Mouse (Mus musculus) lung, postnatal 0 days (tissue): Measurements from ENCODE around the gene Acsf2. TPM values are rescaled to one million over a fixed set of nuclear protein-coding genes. Genes with fewer than 3 reads are reported as not detected.

Experiments
- ATAC-seq: fragments of 200-750 bp; cut with Nextera tagmentation; 2 replicates; pipeline ENCODE4 v1.8.0; 2017; ENCODE audit warnings: moderate library complexity
- DNase-seq: peaks from one replicate; pipeline ENCODE4 v3.0.0-alpha.2; 2016; ENCODE audit warnings: low spot score
- H3K27ac ChIP-seq: fragments of 300-500 bp; sonication (generic); 2 replicates; pipeline ENCODE4 v1.5.1; 2014; ENCODE audit warnings: antibody characterized with exemption, mild to moderate bottlenecking, low read length, mixed read lengths
- H3K27me3 ChIP-seq: fragments of 300-500 bp; sonication (generic); replicated peaks from 2 replicates; pipeline ENCODE4 v1.6.1; 2014; ENCODE audit warnings: low read length, mixed read lengths; ENCODE audit not compliant: insufficient read depth
- H3K36me3 ChIP-seq: fragments of 300-500 bp; sonication (generic); 2 replicates; pipeline ENCODE4 v1.6.1; 2014; ENCODE audit warnings: low read length, mixed read lengths; ENCODE audit not compliant: insufficient read depth
- H3K4me1 ChIP-seq: fragments of 300-500 bp; sonication (generic); 2 replicates; pipeline ENCODE4 v1.6.1; 2014; ENCODE audit warnings: antibody characterized with exemption, low read depth, low read length, mixed read lengths; ENCODE audit not compliant: insufficient read depth
- H3K4me2 ChIP-seq: fragments of 300-500 bp; sonication (generic); replicated peaks from 2 replicates; pipeline ENCODE4 v1.6.1; 2014; ENCODE audit warnings: low read depth, mild to moderate bottlenecking, low read length, moderate library complexity, mixed read lengths
- H3K4me3 ChIP-seq: fragments of 300-500 bp; sonication (generic); 2 replicates; pipeline ENCODE4 v1.5.1; 2014; ENCODE audit warnings: low read depth, low read length
- H3K9ac ChIP-seq: fragments of 300-500 bp; sonication (generic); replicated peaks from 2 replicates; pipeline ENCODE4 v1.6.1; 2014; ENCODE audit warnings: low read depth, mild to moderate bottlenecking
- H3K9me3 ChIP-seq: fragments of 300-500 bp; sonication (generic); 2 replicates; pipeline ENCODE4 v1.6.1; 2016; ENCODE audit warnings: low read length, mixed read lengths
- CTCF ChIP-seq: IDR thresholded peaks from 2 replicates; pipeline ENCODE4 v1.5.1; 2016; ENCODE audit warnings: antibody characterized with exemption, mild to moderate bottlenecking
- EP300 ChIP-seq: IDR thresholded peaks from 2 replicates; pipeline ENCODE4 v1.6.1; 2016; ENCODE audit warnings: antibody characterized with exemption, mild to moderate bottlenecking, control low read depth
- WGBS: fragments of 180-500 bp; shearing (Covaris S2); extraction: QIAGEN DNeasy Blood & Tissue Kit; methylation state at CpG from one replicate; pipeline ENCODE4 v1.1.7; 2014; 5-methylcytosine and 5-hydroxymethylcytosine counted together
- polyA plus RNA-seq: library from polyadenylated mRNA; unstranded; fragments of >200 nt; fragmentation: Nextera tagmentation; extraction: Ambion mirVana; gene quantifications from 2 replicates; pipeline ENCODE4 v1.2.1, GENCODE M21; 2015

Acsf2 gene
- polyA plus RNA-seq, 1 experiment from 2014 or later = 3.4 TPM

DNA sequence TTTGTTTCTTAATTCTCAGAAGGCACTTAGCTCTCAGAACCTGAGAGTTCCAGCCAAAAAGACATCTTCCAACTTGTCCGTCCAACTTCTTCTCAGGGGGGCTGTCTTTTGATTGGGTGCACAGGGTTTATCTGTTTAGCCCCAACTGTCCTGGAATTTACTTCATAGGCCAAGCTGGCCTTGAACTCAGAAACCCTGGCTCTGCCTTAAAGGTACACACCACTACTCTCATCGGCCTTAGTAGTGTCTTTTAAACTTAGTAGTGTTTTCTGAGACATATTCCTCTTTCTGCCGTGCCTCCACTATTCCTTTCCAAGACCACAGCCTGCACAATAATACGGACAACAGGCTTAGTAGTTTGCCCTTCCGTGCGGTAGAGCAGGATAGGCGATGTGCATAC lies 1.2 kb downstream of the Acsf2 start:
- Histone ChIP-seq H3K4me1 (peaks cover 3% of the 10 kb centered on the region; the same call in 1 of the 2 replicates), H3K36me3 (no peaks in the 10 kb centered on the region), H3K9me3 (no peaks in the 10 kb centered on the region), H3K27me3 (no peaks in the 10 kb centered on the region), H3K4me2 (no peak overlapping the region), H3K9ac (no peak overlapping the region), H3K27ac (no peak overlapping the region), H3K4me3 (no peak overlapping the region)
- ATAC-seq = no peak
- no peak for TF ChIP-seq EP300
- no peak for TF ChIP-seq CTCF
- WGBS = 92% methylated on average over 7 of the region's 7 CpGs
- DNase-seq = no peak

- TF ChIP-seq CTCF (peak; percentile 34), EP300 (no peak)
- no peak overlapping the region for H3K27ac ChIP-seq
- DNase-seq (no peak), ATAC-seq (no peak)
- no peaks in the 10 kb centered on the region for H3K9me3 ChIP-seq
- H3K4me2 ChIP-seq = no peak overlapping the region
- H3K4me1 ChIP-seq = peaks cover 3% of the 10 kb centered on the region; the same call in 1 of the 2 replicates
- whole genome bisulfite sequencing = 70% methylated on average over 6 of the region's 6 CpGs
- H3K4me3 ChIP-seq = no peak overlapping the region
- no peak overlapping the region for H3K9ac ChIP-seq
- H3K27me3 ChIP-seq = no peaks in the 10 kb centered on the region
- H3K36me3 ChIP-seq = no peaks in the 10 kb centered on the region
Measured at GRCm38 (mm10) chr11:94598437-94599120, 3.1 kb downstream of the Acsf2 start.

DNA sequence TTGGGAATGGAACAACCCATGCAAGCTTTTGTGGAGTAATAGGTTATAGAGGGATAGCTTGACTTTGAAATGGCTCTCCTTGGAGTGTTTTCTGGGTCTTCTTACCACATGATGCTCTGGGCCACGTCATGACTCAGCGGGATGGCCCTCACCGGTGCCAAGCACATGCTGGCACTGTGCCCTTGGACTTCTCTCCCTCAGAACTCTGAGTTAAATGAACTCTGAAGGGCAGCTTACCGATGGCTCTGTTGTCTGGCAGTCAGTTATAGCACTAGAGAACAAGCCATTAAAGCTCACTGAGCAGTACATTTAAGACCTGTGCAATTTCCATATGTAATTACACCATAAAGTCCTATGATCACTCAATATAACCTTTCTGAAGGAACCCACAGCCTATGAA lies 4.4 kb downstream of the Acsf2 start:
- Histone ChIP-seq H3K4me3 (no peak overlapping the region), H3K27ac (no peak overlapping the region), H3K36me3 (no peaks in the 10 kb centered on the region), H3K4me1 (peaks cover 3% of the 10 kb centered on the region; the same call in 1 of the 2 replicates), H3K4me2 (no peak overlapping the region), H3K9me3 (no peaks in the 10 kb centered on the region), H3K9ac (no peak overlapping the region), H3K27me3 (no peaks in the 10 kb centered on the region)
- 77% methylated on average over 4 of the region's 4 CpGs for WGBS
- no peak for DNase-seq
- TF ChIP-seq CTCF (no peak), EP300 (no peak)
- ATAC-seq = no peak

DNA sequence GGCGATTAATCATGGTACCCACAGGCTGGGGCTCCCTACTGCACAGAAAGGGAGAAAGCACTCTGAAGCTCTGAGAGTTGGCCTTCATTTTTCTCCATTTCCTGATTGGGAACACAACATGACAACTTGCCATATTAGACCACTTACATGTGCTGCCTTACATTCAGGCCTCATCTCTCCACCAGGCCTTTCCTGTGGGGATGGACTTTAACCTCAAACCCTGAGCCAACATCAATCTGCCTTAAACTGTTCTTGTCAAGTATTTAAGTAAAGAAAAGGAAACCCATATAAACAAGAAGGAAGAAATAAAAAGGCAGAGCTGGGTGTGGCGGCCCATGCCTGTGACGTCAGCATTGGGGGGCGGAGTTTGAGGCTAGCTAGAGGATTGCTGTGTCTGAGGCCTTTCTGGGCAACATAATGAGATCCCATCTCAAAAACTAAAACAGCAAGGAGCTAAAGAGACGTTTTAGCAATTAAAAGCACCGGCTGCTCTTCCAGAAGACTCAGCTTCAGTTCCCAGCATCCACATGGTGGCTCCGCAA lies 5.3 kb downstream of the Acsf2 start:
- Histone ChIP-seq H3K9ac (no peak overlapping the region), H3K36me3 (no peaks in the 10 kb centered on the region), H3K9me3 (no peaks in the 10 kb centered on the region), H3K4me3 (no peak overlapping the region), H3K4me1 (no peaks in the 10 kb centered on the region), H3K4me2 (no peak overlapping the region), H3K27ac (no peak overlapping the region), H3K27me3 (no peaks in the 10 kb centered on the region)
- ATAC-seq = no peak
- TF ChIP-seq CTCF (no peak), EP300 (no peak)
- peak; percentile 27 for DNase-seq
- WGBS = 61% methylated on average over 7 of the region's 7 CpGs

DNA sequence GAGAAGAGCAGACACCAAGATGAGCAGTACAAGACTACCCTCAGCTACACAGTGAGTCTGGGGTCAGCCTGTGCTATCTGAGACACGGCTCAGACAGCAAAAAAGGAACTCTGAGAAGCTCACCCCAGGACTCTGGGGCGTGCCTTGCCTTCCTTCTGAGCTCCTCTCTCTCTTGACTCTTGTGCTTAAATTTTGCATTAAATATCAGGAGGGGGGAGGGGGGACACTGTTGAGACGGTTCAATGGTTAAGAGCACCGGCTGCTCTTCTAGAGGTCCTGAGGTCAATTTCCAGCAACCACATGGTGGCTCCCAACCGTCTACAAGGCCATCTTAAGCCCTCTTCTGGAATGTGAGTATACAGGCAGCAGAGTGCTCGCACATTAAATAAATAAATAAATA lies 14.2 kb downstream of the Acsf2 start:
- no peak overlapping the region for H3K4me2 ChIP-seq

GRCm38 (mm10) chr11:94585091-94585490 lies 16.6 kb downstream of the Acsf2 start:
- ATAC-seq = no peak
- no peaks in the 10 kb centered on the region for H3K9me3 ChIP-seq

More for the DNA sequence above, 14.2 kb downstream of the Acsf2 start:
- WGBS = 80% methylated on average over 6 of the region's 6 CpGs
- Histone ChIP-seq H3K27me3 (no peaks in the 10 kb centered on the region), H3K4me3 (no peak overlapping the region), H3K4me1 (no peaks in the 10 kb centered on the region), H3K27ac (no peak overlapping the region), H3K36me3 (no peaks in the 10 kb centered on the region), H3K9ac (no peak overlapping the region), H3K9me3 (no peaks in the 10 kb centered on the region)
- ATAC-seq = no peak
- no peak for TF ChIP-seq CTCF
- TF ChIP-seq EP300 = no peak
- DNase-seq = no peak

More at GRCm38 (mm10) chr11:94585091-94585490, 16.6 kb downstream of the Acsf2 start:
- no peak overlapping the region for H3K27ac ChIP-seq
- no peak overlapping the region for H3K4me3 ChIP-seq
- H3K4me2 ChIP-seq = no peak overlapping the region
- TF ChIP-seq EP300 = no peak
- no peak for TF ChIP-seq CTCF
- DNase-seq = no peak
- H3K9ac ChIP-seq = no peak overlapping the region
- WGBS = 89% methylated on average over 9 of the region's 9 CpGs
- no peaks in the 10 kb centered on the region for H3K4me1 ChIP-seq
- H3K36me3 ChIP-seq = no peaks in the 10 kb centered on the region
- H3K27me3 ChIP-seq = no peaks in the 10 kb centered on the region
